Mouse (Mus musculus) CH12.LX (cell line): ENCODE results near the gene 5330417H12Rik. TPM values are rescaled to one million over a fixed set of nuclear protein-coding genes. Genes with fewer than 3 reads are reported as not detected.

Experiments used
- DNase-seq: peaks from one replicate; pipeline ENCODE4 v3.0.0-alpha.2; 2013; ENCODE audit errors: extremely low read depth
- H3K27ac ChIP-seq: 2 replicates; pipeline ENCODE4 v1.5.1; 2012; ENCODE audit warnings: low read depth, mild to moderate bottlenecking, control low read depth, moderate library complexity; ENCODE audit not compliant: insufficient read depth
- H3K27me3 ChIP-seq: replicated peaks from 2 replicates; pipeline ENCODE3; 2012; ENCODE audit warnings: inconsistent platforms
- H3K36me3 ChIP-seq, 2 experiments: replicated peaks in 1 of 2; 2 replicates each; pipeline versions ENCODE3 to v1.6.1; 2012; ENCODE audit warnings: inconsistent platforms in 1 of 2, low read length in 1 of 2, mild to moderate bottlenecking in 1 of 2, mixed read lengths in 1 of 2, moderate library complexity in 1 of 2; ENCODE audit not compliant: control insufficient read depth in 1 of 2, insufficient read depth in 1 of 2
- H3K4me1 ChIP-seq, 2 experiments: 2 replicates each; pipeline ENCODE4 v1.6.1; 2012; ENCODE audit warnings: inconsistent platforms in 1 of 2, moderate library complexity in 1 of 2; ENCODE audit not compliant: insufficient read depth in 2 of 2, control insufficient read depth in 1 of 2
- H3K4me2 ChIP-seq: 2 replicates; pipeline ENCODE4 v1.6.1; 2012; ENCODE audit warnings: low read depth, mild to moderate bottlenecking, control low read depth; ENCODE audit not compliant: poor library complexity, insufficient read depth, severe bottlenecking
- H3K4me3 ChIP-seq, 3 experiments: fragments of 150-350 bp in 1 of 3; sonication (generic) in 1 of 3; replicated peaks in 1 of 3; 2 replicates each; pipeline versions ENCODE3 to v1.5.1; 2011 to 2012; ENCODE audit warnings: low read depth in 2 of 3, low read length in 2 of 3, mild to moderate bottlenecking in 2 of 3, moderate library complexity in 2 of 3, control low read depth in 1 of 3, improper control_type of control experiment in 1 of 3, inconsistent platforms in 1 of 3, mixed read lengths in 1 of 3; ENCODE audit not compliant: poor library complexity in 1 of 3
- H3K79me2 ChIP-seq: replicated peaks from 2 replicates; pipeline ENCODE4 v1.6.1; 2012; ENCODE audit warnings: mild to moderate bottlenecking, moderate library complexity; ENCODE audit not compliant: control insufficient read depth, poor library complexity, insufficient read depth, severe bottlenecking; ENCODE audit errors: extremely low read depth
- H3K9ac ChIP-seq: 2 replicates; pipeline ENCODE4 v1.6.1; 2012; ENCODE audit warnings: low read depth, mild to moderate bottlenecking, control low read depth, moderate library complexity; ENCODE audit not compliant: insufficient read depth
- H3K9me3 ChIP-seq: replicated peaks from 2 replicates; pipeline ENCODE3; 2012; ENCODE audit warnings: low read length, inconsistent platforms, mixed read lengths
- BHLHE40 ChIP-seq: IDR thresholded peaks from 2 replicates; pipeline ENCODE4 v1.6.1; 2011; ENCODE audit warnings: mild to moderate bottlenecking, low read depth, low read length, improper control_type of control experiment
- CHD1 ChIP-seq: IDR thresholded peaks from 2 replicates; pipeline ENCODE4 v1.6.1; 2012; ENCODE audit warnings: low read depth, low read length, improper control_type of control experiment, inconsistent platforms
- CHD2 ChIP-seq: IDR thresholded peaks from 2 replicates; pipeline ENCODE4 v1.6.1; 2011; ENCODE audit warnings: low read length, improper control_type of control experiment
- CTCF ChIP-seq, 2 experiments: IDR thresholded peaks in 1 of 2; conservative IDR thresholded peaks in 1 of 2; 2 replicates each; pipeline ENCODE4 v1.5.1; 2011 to 2012; ENCODE audit warnings: low read depth in 2 of 2, low read length in 2 of 2, improper control_type of control experiment in 1 of 2, inconsistent platforms in 1 of 2, mild to moderate bottlenecking in 1 of 2, moderate library complexity in 1 of 2
- E2F4 ChIP-seq: IDR thresholded peaks from 2 replicates; pipeline ENCODE4 v1.6.1; 2011; ENCODE audit warnings: low read depth, low read length, improper control_type of control experiment; ENCODE audit not compliant: insufficient replicate concordance
- ELF1 ChIP-seq: IDR thresholded peaks from 2 replicates; pipeline ENCODE4 v1.6.1; 2014; ENCODE audit warnings: low read depth, mild to moderate bottlenecking, inconsistent platforms, low read length, improper control_type of control experiment
- EP300 ChIP-seq: IDR thresholded peaks from 2 replicates; pipeline ENCODE4 v1.6.1; 2011; ENCODE audit warnings: low read length, improper control_type of control experiment
- ETS1 ChIP-seq: conservative IDR thresholded peaks from 2 replicates; pipeline ENCODE4 v1.6.1; 2012; ENCODE audit warnings: low read depth, mild to moderate bottlenecking, inconsistent platforms, low read length, improper control_type of control experiment, moderate library complexity
- GABPA ChIP-seq: IDR thresholded peaks from 2 replicates; pipeline ENCODE4 v1.6.1; 2012; ENCODE audit warnings: low read depth, low read length, improper control_type of control experiment, inconsistent platforms; ENCODE audit not compliant: insufficient replicate concordance
- HCFC1 ChIP-seq: IDR thresholded peaks from 2 replicates; pipeline ENCODE4 v1.6.1; 2012; ENCODE audit warnings: low read depth, mild to moderate bottlenecking, inconsistent platforms, low read length, improper control_type of control experiment
- IRF4 ChIP-seq: IDR thresholded peaks from 2 replicates; pipeline ENCODE4 v1.6.1; 2014; ENCODE audit warnings: low read depth, mild to moderate bottlenecking, inconsistent platforms, low read length, improper control_type of control experiment
- JUN ChIP-seq: IDR thresholded peaks from 2 replicates; pipeline ENCODE4 v1.6.1; 2011; ENCODE audit warnings: low read depth, mild to moderate bottlenecking, low read length, improper control_type of control experiment, moderate library complexity; ENCODE audit not compliant: insufficient read depth
- JUND ChIP-seq: conservative IDR thresholded peaks from 2 replicates; pipeline ENCODE4 v1.6.1; 2011; ENCODE audit warnings: low read depth, low read length, improper control_type of control experiment
- KAT2A ChIP-seq: IDR thresholded peaks from 2 replicates; pipeline ENCODE4 v1.6.1; 2012; ENCODE audit warnings: low read length, improper control_type of control experiment, inconsistent platforms; ENCODE audit not compliant: insufficient replicate concordance
- MAFK ChIP-seq: IDR thresholded peaks from 2 replicates; pipeline ENCODE4 v1.6.1; 2011; ENCODE audit warnings: low read length, improper control_type of control experiment; ENCODE audit not compliant: insufficient replicate concordance
- MAX ChIP-seq: IDR thresholded peaks from 2 replicates; pipeline ENCODE4 v1.6.1; 2011; ENCODE audit warnings: low read length, improper control_type of control experiment
- MAZ ChIP-seq: IDR thresholded peaks from 2 replicates; pipeline ENCODE4 v1.6.1; 2012; ENCODE audit warnings: low read depth, mild to moderate bottlenecking, inconsistent platforms, low read length, improper control_type of control experiment, moderate library complexity
- MEF2A ChIP-seq: IDR thresholded peaks from 2 replicates; pipeline ENCODE4 v1.6.1; 2014; ENCODE audit warnings: low read depth, mild to moderate bottlenecking, inconsistent platforms, low read length, improper control_type of control experiment, borderline replicate concordance
- MXI1 ChIP-seq: IDR thresholded peaks from 2 replicates; pipeline ENCODE4 v1.6.1; 2011; ENCODE audit warnings: mild to moderate bottlenecking, low read depth, low read length, improper control_type of control experiment
- MYC ChIP-seq: IDR thresholded peaks from 2 replicates; pipeline ENCODE4 v1.6.1; 2011; ENCODE audit warnings: low read depth, mild to moderate bottlenecking, improper control_type of control experiment, low read length
- NELFE ChIP-seq: IDR thresholded peaks from 2 replicates; pipeline ENCODE4 v1.6.1; 2011; ENCODE audit warnings: low read depth, low read length, improper control_type of control experiment
- NRF1 ChIP-seq: IDR thresholded peaks from 2 replicates; pipeline ENCODE4 v1.6.1; 2014; ENCODE audit warnings: low read depth, mild to moderate bottlenecking, inconsistent platforms, low read length, improper control_type of control experiment, moderate library complexity
- PAX5 ChIP-seq: IDR thresholded peaks from 2 replicates; pipeline ENCODE4 v1.6.1; 2012; ENCODE audit warnings: low read length, inconsistent platforms, mixed read lengths
- POLR2A ChIP-seq: IDR thresholded peaks from 2 replicates; pipeline ENCODE4 v1.6.1; 2011; ENCODE audit warnings: low read depth, mild to moderate bottlenecking, improper control_type of control experiment, low read length
- POLR2AphosphoS2 ChIP-seq: IDR thresholded peaks from 2 replicates; pipeline ENCODE4 v1.6.1; 2011; ENCODE audit warnings: low read depth, low read length, improper control_type of control experiment
- RAD21 ChIP-seq: IDR thresholded peaks from 2 replicates; pipeline ENCODE4 v1.6.1; 2011; ENCODE audit warnings: low read depth, mild to moderate bottlenecking, low read length, improper control_type of control experiment, moderate library complexity
- RCOR1 ChIP-seq: conservative IDR thresholded peaks from 2 replicates; pipeline ENCODE4 v1.6.1; 2012; ENCODE audit warnings: low read depth, mild to moderate bottlenecking, inconsistent platforms, low read length, improper control_type of control experiment
- SIN3A ChIP-seq: IDR thresholded peaks from 2 replicates; pipeline ENCODE4 v1.6.1; 2012; ENCODE audit warnings: low read length, improper control_type of control experiment, inconsistent platforms
- SMC3 ChIP-seq: IDR thresholded peaks from 2 replicates; pipeline ENCODE4 v1.6.1; 2011; ENCODE audit warnings: low read depth, low read length, improper control_type of control experiment
- TBP ChIP-seq: conservative IDR thresholded peaks from 2 replicates; pipeline ENCODE4 v1.6.1; 2011; ENCODE audit warnings: low read depth, low read length, improper control_type of control experiment
- TCF12 ChIP-seq: IDR thresholded peaks from 2 replicates; pipeline ENCODE4 v1.6.1; 2014; ENCODE audit warnings: low read depth, mild to moderate bottlenecking, inconsistent platforms, low read length, improper control_type of control experiment
- UBTF ChIP-seq: IDR thresholded peaks from 2 replicates; pipeline ENCODE4 v1.6.1; 2012; ENCODE audit warnings: low read depth, mild to moderate bottlenecking, inconsistent platforms, low read length, improper control_type of control experiment, moderate library complexity
- USF1 ChIP-seq: IDR thresholded peaks from 2 replicates; pipeline ENCODE4 v1.6.1; 2014; ENCODE audit warnings: low read depth, mild to moderate bottlenecking, inconsistent platforms, low read length, improper control_type of control experiment
- USF2 ChIP-seq: conservative IDR thresholded peaks from 2 replicates; pipeline ENCODE4 v1.6.1; 2011; ENCODE audit warnings: low read depth, low read length, improper control_type of control experiment
- ZC3H11A ChIP-seq: IDR thresholded peaks from 2 replicates; pipeline ENCODE4 v1.6.1; 2012; ENCODE audit warnings: low read depth, mild to moderate bottlenecking, inconsistent platforms, low read length, improper control_type of control experiment
- ZKSCAN1 ChIP-seq: IDR thresholded peaks from 2 replicates; pipeline ENCODE4 v1.6.1; 2012; ENCODE audit warnings: low read depth, inconsistent platforms, low read length, improper control_type of control experiment, borderline replicate concordance
- ZMIZ1 ChIP-seq: IDR thresholded peaks from 2 replicates; pipeline ENCODE4 v1.6.1; 2012; ENCODE audit warnings: low read depth, mild to moderate bottlenecking, inconsistent platforms, low read length, improper control_type of control experiment
- ZNF384 ChIP-seq: IDR thresholded peaks from 2 replicates; pipeline ENCODE4 v1.6.1; 2012; ENCODE audit warnings: low read depth, low read length, improper control_type of control experiment, inconsistent platforms
- dilution Hi-C: fragments of 300-500 bp; cut with MboI; formaldehyde crosslinking; loops from 2 replicates; pipeline ENCODE4 v1.14.3; 2020; ENCODE audit warnings: low sequenced_read_pairs; ENCODE audit not compliant: extremely low pct_unique_long_range_greater_than_20kb, extremely low pct_ligation_motif_present
- in situ Hi-C: fragments of 300-500 bp; cut with MboI; formaldehyde crosslinking; loops from 3 replicates; pipeline ENCODE4 v1.14.3; 2019; ENCODE audit warnings: low sequenced_read_pairs, low pct_ligation_motif_present, low pct_unique_long_range_greater_than_20kb, mixed read lengths
- polyA plus RNA-seq: library from polyadenylated mRNA; unstranded; fragments of >175 nt; gene quantifications from 2 replicates; pipeline ENCODE4 v1.2.1, GENCODE M21; 2012; ENCODE audit warnings: low read depth; ENCODE audit not compliant: insufficient read length
- total RNA-seq, 2 experiments: library from RNA; depleted of rRNA; stranded (reverse); fragments of 300-350 nt in 1 of 2; fragments of >200 nt in 1 of 2; gene quantifications; 2 replicates each; pipeline ENCODE4 v1.2.3; 2012 to 2014

Gene 5330417H12Rik
- total and polyA plus RNA-seq, 3 experiments, result not detected

GRCm38 (mm10) chr7:107597956-107598355, 27.0 kb downstream of the 5330417H12Rik start:
- H3K9ac ChIP-seq, result peak overlapping the region; percentile 88
- H3K4me1 ChIP-seq, result peaks cover 13 to 51% of the 10 kb centered on the region in 2 experiments
- peaks cover 10 to 25% of the 10 kb centered on the region in 2 experiments for H3K36me3 ChIP-seq
- H3K79me2 ChIP-seq, result peaks cover 71% of the 10 kb centered on the region
- no peaks in the 10 kb centered on the region for H3K27me3 ChIP-seq
- H3K9me3 ChIP-seq, result no peaks in the 10 kb centered on the region
- in situ Hi-C loops (no loop called here), dilution Hi-C loops (no loop called here)
- DNase-seq, result no peak
- no peak for TF ChIP-seq ZKSCAN1
- TF ChIP-seq POLR2AphosphoS2, result no peak
- TF ChIP-seq POLR2A, result no peak
- no peak for TF ChIP-seq USF2
- TF ChIP-seq GABPA, result no peak
- peak; percentile 76; the same call in 1 of the 2 replicates for TF ChIP-seq CHD1
- no peak for TF ChIP-seq JUND
- TF ChIP-seq UBTF, result no peak
- TF ChIP-seq IRF4, result no peak; the same call in 1 of the 2 replicates
- TF ChIP-seq ZMIZ1, result no peak
- TF ChIP-seq MAX, result no peak
- no peak for TF ChIP-seq SMC3
- peak; percentile 55; the same call in 1 of the 2 replicates for TF ChIP-seq SIN3A
- TF ChIP-seq CTCF (conservative IDR thresholded peaks at IDR 0.05 in 1 of 2, IDR thresholded peaks at IDR 0.05 in 1 of 2; ENCODE audit: low read depth in 2 of 2, low read length in 2 of 2), result no peak
- no peak for TF ChIP-seq PAX5
- no peak; the same call in 1 of the 2 replicates for TF ChIP-seq RCOR1
- TF ChIP-seq MXI1, result no peak
- no peak for TF ChIP-seq MAZ
- TF ChIP-seq TBP, result no peak
- TF ChIP-seq HCFC1, result no peak
- TF ChIP-seq BHLHE40, result 0 out of 2 replicates have a peak, but pooled peaks have one; percentile 4
- no peak for TF ChIP-seq ZC3H11A
- TF ChIP-seq NELFE, result peak; percentile 38; the same call in 1 of the 2 replicates
- no peak for TF ChIP-seq ZNF384
- no peak for TF ChIP-seq E2F4
- no peak for TF ChIP-seq ELF1
- TF ChIP-seq MYC, result no peak
- TF ChIP-seq USF1, result no peak
- TF ChIP-seq TCF12, result no peak
- TF ChIP-seq JUN, result no peak
- TF ChIP-seq NRF1, result no peak
- no peak for TF ChIP-seq MEF2A
- 0 out of 2 replicates have a peak, but pooled peaks have one; percentile 16 for TF ChIP-seq MAFK
- no peak for TF ChIP-seq ETS1
- TF ChIP-seq CHD2, result no peak
- TF ChIP-seq KAT2A, result no peak
- no peak for TF ChIP-seq RAD21
- 0 out of 2 replicates have a peak, but pooled peaks have one; percentile 13 for TF ChIP-seq EP300
- peak overlapping the region; percentile 87 for H3K27ac ChIP-seq
- H3K4me2 ChIP-seq, result peak overlapping the region; percentile 99
- peak overlapping the region; percentile 60 to 96 (median 93) for H3K4me3 ChIP-seq
